Mouse (Mus musculus) intestine, embryonic 16.5 days (tissue): ENCODE measurements around the gene Enoph1. TPM values are rescaled to one million over a fixed set of nuclear protein-coding genes. Genes with fewer than 3 reads are reported as not detected.

Experiments
- ATAC-seq: fragments of 200-750 bp; cut with Nextera tagmentation; 2 replicates; pipeline ENCODE4 v1.8.0; 2017; ENCODE audit warnings: moderate TSS enrichment, moderate library complexity
- H3K27ac ChIP-seq: fragments of 300-500 bp; sonication (generic); 2 replicates; pipeline ENCODE4 v1.5.1; 2014; ENCODE audit warnings: mild to moderate bottlenecking, low read length
- H3K27me3 ChIP-seq: fragments of 300-500 bp; sonication (generic); replicated peaks from 2 replicates; pipeline ENCODE4 v1.6.1; 2014; ENCODE audit warnings: low read length, control low read depth, mixed read lengths; ENCODE audit not compliant: control insufficient read depth, insufficient read depth
- H3K36me3 ChIP-seq: fragments of 300-500 bp; sonication (generic); 2 replicates; pipeline ENCODE4 v1.6.1; 2014; ENCODE audit warnings: low read length, control low read depth; ENCODE audit not compliant: control insufficient read depth, insufficient read depth
- H3K4me1 ChIP-seq: fragments of 300-500 bp; sonication (generic); 2 replicates; pipeline ENCODE4 v1.6.1; 2014; ENCODE audit warnings: low read length, control low read depth, mixed read lengths; ENCODE audit not compliant: control insufficient read depth, insufficient read depth
- H3K4me2 ChIP-seq: fragments of 300-500 bp; sonication (generic); 2 replicates; pipeline ENCODE4 v1.6.1; 2014; ENCODE audit warnings: low read depth, low read length, control low read depth
- H3K4me3 ChIP-seq: fragments of 300-500 bp; sonication (generic); 2 replicates; pipeline ENCODE4 v1.5.1; 2014; ENCODE audit warnings: mild to moderate bottlenecking, low read length
- H3K9ac ChIP-seq: fragments of 300-500 bp; sonication (generic); 2 replicates; pipeline ENCODE4 v1.6.1; 2014; ENCODE audit warnings: low read depth, low read length
- H3K9me3 ChIP-seq: fragments of 300-500 bp; sonication (generic); 2 replicates; pipeline ENCODE4 v1.6.1; 2016; ENCODE audit warnings: low read length, control low read depth; ENCODE audit not compliant: control insufficient read depth
- WGBS: fragments of 180-500 bp; shearing (Covaris S2); extraction: QIAGEN DNeasy Blood & Tissue Kit; methylation state at CpG from one replicate; pipeline ENCODE4 v1.1.7; 2014; 5-methylcytosine and 5-hydroxymethylcytosine counted together
- polyA plus RNA-seq: library from polyadenylated mRNA; unstranded; fragments of >200 nt; fragmentation: Nextera tagmentation; extraction: Ambion mirVana; gene quantifications from 2 replicates; pipeline ENCODE4 v1.2.1, GENCODE M21; 2015

Gene Enoph1
- polyA plus RNA-seq, 1 experiment from 2014 or later: 53.7 TPM

GRCm38 (mm10) chr5:100079931-100080275 is 40.1 kb downstream of the Enoph1 start:
- Histone ChIP-seq H3K27me3 (no peaks in the 10 kb centered on the region), H3K4me3 (no peak overlapping the region), H3K36me3 (no peaks in the 10 kb centered on the region), H3K9me3 (no peaks in the 10 kb centered on the region), H3K4me1 (peaks cover 1% of the 10 kb centered on the region; the same call in 1 of the 2 replicates), H3K27ac (no peak overlapping the region), H3K9ac (no peak overlapping the region), H3K4me2 (peak overlapping the region; percentile 52)
- ATAC-seq: 0 out of 2 replicates have a peak, but pooled peaks have one; percentile 16
- 74% methylated on average over 8 of the region's 8 CpGs for WGBS

- no peaks in the 10 kb centered on the region for H3K27me3 ChIP-seq
- no peak overlapping the region for H3K27ac ChIP-seq
- no peak overlapping the region for H3K4me2 ChIP-seq
- ATAC-seq: no peak
- H3K4me1 ChIP-seq: peaks cover 6% of the 10 kb centered on the region; the same call in 1 of the 2 replicates
- no peaks in the 10 kb centered on the region for H3K36me3 ChIP-seq
- WGBS: 88% methylated on average over 4 of the region's 4 CpGs
- no peaks in the 10 kb centered on the region for H3K9me3 ChIP-seq
- H3K9ac ChIP-seq: no peak overlapping the region
- no peak overlapping the region for H3K4me3 ChIP-seq
Observed at GRCm38 (mm10) chr5:100082006-100082405, 42.2 kb downstream of the Enoph1 start.

- no peak for ATAC-seq
- Histone ChIP-seq H3K4me1 (peaks cover 6% of the 10 kb centered on the region; the same call in 1 of the 2 replicates), H3K27me3 (no peaks in the 10 kb centered on the region), H3K36me3 (no peaks in the 10 kb centered on the region), H3K9me3 (no peaks in the 10 kb centered on the region), H3K4me3 (no peak overlapping the region), H3K9ac (no peak overlapping the region), H3K27ac (peak overlapping the region; percentile 54), H3K4me2 (no peak overlapping the region)
- 53% methylated on average over 12 of the region's 12 CpGs for WGBS
Observed at GRCm38 (mm10) chr5:100083953-100084562, 44.3 kb downstream of the Enoph1 start.

GRCm38 (mm10) chr5:100085097-100085496 is 45.3 kb downstream of the Enoph1 start:
- Histone ChIP-seq H3K9me3 (no peaks in the 10 kb centered on the region), H3K27ac (no peak overlapping the region), H3K4me2 (no peak overlapping the region), H3K4me1 (peaks cover 6% of the 10 kb centered on the region; the same call in 1 of the 2 replicates), H3K4me3 (no peak overlapping the region), H3K36me3 (no peaks in the 10 kb centered on the region), H3K27me3 (no peaks in the 10 kb centered on the region), H3K9ac (no peak overlapping the region)
- WGBS: 39% methylated on average over 8 of the region's 8 CpGs
- peak; percentile 40; the same call in 1 of the 2 replicates for ATAC-seq

GRCm38 (mm10) chr5:100090515-100091262 is 50.9 kb downstream of the Enoph1 start:
- Histone ChIP-seq H3K27me3 (no peaks in the 10 kb centered on the region), H3K4me1 (0 out of 2 replicates have a peak, but pooled peaks cover 5% of the 10 kb centered on the region), H3K4me2 (no peak overlapping the region), H3K4me3 (no peak overlapping the region), H3K27ac (no peak overlapping the region), H3K9me3 (no peaks in the 10 kb centered on the region), H3K9ac (no peak overlapping the region), H3K36me3 (no peaks in the 10 kb centered on the region)
- WGBS: 37% methylated on average over 12 of the region's 12 CpGs
- no peak for ATAC-seq

- H3K9me3 ChIP-seq: no peaks in the 10 kb centered on the region
- H3K4me3 ChIP-seq: no peak overlapping the region
- peaks cover 6% of the 10 kb centered on the region; the same call in 1 of the 2 replicates for H3K4me1 ChIP-seq
- WGBS: 55% methylated on average over 10 of the region's 10 CpGs
- H3K36me3 ChIP-seq: no peaks in the 10 kb centered on the region
- H3K9ac ChIP-seq: no peak overlapping the region
- H3K27ac ChIP-seq: no peak overlapping the region
- no peak for ATAC-seq
- H3K4me2 ChIP-seq: no peak overlapping the region
- no peaks in the 10 kb centered on the region for H3K27me3 ChIP-seq
Observed at GRCm38 (mm10) chr5:100091263-100091594, 51.4 kb downstream of the Enoph1 start.

GRCm38 (mm10) chr5:100091602-100092001 is 51.8 kb downstream of the Enoph1 start:
- H3K4me3 ChIP-seq: no peak overlapping the region
- peaks cover 8% of the 10 kb centered on the region; the same call in 1 of the 2 replicates for H3K4me1 ChIP-seq
- no peaks in the 10 kb centered on the region for H3K9me3 ChIP-seq
- H3K9ac ChIP-seq: no peak overlapping the region
- 21% methylated on average over 17 of the region's 17 CpGs for WGBS
- no peaks in the 10 kb centered on the region for H3K36me3 ChIP-seq
- no peaks in the 10 kb centered on the region for H3K27me3 ChIP-seq
- H3K4me2 ChIP-seq: no peak overlapping the region
- ATAC-seq: no peak
- no peak overlapping the region for H3K27ac ChIP-seq

- Histone ChIP-seq H3K36me3 (no peaks in the 10 kb centered on the region), H3K9me3 (no peaks in the 10 kb centered on the region), H3K27ac (no peak overlapping the region), H3K9ac (no peak overlapping the region), H3K4me3 (no peak overlapping the region), H3K4me2 (no peak overlapping the region), H3K27me3 (no peaks in the 10 kb centered on the region), H3K4me1 (peaks cover 3% of the 10 kb centered on the region)
- peak; percentile 60; the same call in 1 of the 2 replicates for ATAC-seq
- WGBS: 42% methylated on average over 5 of the region's 5 CpGs
Observed at GRCm38 (mm10) chr5:100096955-100097354, 57.2 kb downstream of the Enoph1 start.

- Histone ChIP-seq H3K27me3 (no peaks in the 10 kb centered on the region), H3K4me2 (no peak overlapping the region), H3K9ac (no peak overlapping the region), H3K4me1 (peaks cover 3% of the 10 kb centered on the region), H3K36me3 (no peaks in the 10 kb centered on the region), H3K4me3 (no peak overlapping the region), H3K9me3 (no peaks in the 10 kb centered on the region), H3K27ac (no peak overlapping the region)
- no peak for ATAC-seq
- 95% methylated on average over 4 of the region's 4 CpGs for WGBS
Observed at GRCm38 (mm10) chr5:100097967-100098366, 58.2 kb downstream of the Enoph1 start.
